Mouse (Mus musculus) layer of hippocampus, adult 11-12 months (tissue): ENCODE data around the gene Pgm5.
"Not testable (repeated sequence)": the region's sequence is repeated elsewhere in the genome, so short reads cannot be mapped to it uniquely, and the experiment has no call there.

Experiments used
- DNase-seq: peaks from one replicate; pipeline ENCODE4 v3.0.0; 2022; ENCODE audit warnings: low spot score

The Pgm5 gene

DNA sequence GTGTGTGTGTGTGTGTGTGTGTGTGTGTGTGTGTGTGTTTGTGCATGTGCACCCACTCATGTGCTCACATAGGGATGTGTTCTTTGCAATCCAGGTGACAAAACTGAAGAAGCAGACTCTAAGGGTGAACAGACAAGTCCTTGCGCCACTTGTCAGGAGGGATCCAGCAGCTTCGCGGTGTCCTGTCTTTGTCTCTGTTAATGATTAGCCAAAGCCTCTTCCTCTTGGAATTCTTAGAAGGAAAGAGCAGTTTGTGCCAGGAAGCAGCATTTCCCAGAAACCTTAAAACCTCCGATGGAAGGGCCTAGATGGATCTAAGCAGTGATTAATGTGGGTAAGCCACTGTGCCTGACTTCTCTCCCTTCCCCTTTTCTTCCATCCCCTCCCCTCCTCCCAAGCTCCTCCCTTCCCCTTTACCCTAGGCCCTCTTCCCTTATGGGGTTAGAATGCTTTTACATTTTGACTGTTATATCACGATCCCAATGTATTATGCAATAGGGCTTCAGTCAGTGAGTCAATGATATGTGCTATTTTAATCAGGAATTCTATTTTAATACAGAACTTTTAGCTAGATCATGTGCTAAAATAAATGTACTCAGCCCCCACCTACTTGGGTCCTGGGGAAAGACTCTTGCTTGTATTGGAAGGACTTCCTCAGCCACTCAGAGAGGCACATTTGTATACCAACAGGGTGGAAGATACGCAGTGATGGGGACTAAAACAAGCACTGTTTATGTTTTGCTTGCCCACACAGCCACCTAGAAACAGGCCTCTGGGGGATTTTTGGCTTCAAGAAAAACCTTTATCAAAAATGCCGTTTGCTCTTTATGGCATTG, 154.4 kb downstream of the Pgm5 start:
- no peak for DNase-seq

DNA sequence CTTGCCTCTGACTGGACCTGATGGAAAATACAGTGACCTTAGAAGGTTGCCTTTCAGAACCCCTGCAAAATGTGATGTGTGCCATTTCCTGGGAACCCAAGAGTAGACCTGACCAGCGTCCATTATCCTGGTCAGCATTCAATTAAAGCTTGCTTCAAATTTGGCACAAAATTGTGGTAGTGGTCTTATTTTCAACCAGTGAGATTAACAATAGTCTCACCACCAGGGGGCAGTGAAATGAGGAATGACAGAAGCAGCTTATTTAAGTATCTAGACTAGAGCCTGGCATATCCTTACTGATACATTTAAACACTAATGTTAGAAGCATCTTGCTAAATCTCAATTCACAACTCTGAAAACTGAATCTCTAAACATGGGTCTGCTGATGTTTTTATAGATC, 156.3 kb downstream of the Pgm5 start:
- peak; percentile 58 for DNase-seq

DNA sequence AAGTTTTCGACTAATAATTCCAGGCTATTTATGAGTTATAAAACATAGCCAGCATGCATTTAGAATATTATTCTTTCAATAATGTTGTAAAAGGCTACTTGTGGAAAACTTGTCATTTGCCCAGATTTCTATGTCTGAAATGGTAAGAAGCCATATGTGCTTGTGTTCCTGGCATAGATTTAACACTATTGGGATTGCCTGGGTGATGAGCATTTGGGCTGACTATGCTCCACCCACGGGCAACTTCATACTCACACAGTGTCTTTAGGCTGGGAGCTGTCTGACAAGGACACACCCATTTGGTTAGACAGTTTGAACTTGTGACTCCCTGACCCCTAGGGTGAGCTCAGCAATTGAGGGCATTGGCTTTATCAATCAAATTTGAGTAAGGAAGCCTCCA, 157.3 kb downstream of the Pgm5 start:
- DNase-seq, result peak; percentile 40

DNA sequence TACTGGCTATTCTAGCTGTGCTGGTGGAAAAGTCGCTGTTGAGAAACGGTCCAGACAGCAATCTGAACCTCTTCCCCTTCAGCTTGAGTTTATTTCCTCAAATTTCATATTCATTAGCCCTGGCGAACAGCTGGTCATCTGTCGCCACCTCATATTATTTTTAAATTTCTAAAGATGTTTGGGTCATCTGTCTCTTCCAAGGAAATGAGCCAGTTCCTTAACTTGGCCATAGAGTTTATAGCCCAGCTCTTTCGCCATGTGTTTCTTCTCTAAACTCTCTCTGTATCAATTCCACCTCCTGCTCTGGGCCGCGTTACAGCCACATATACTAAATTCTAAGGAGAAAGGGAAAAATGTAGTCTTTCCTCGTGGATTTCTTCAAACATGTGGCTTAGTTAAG, 158.0 kb downstream of the Pgm5 start:
- no peak for DNase-seq

DNA sequence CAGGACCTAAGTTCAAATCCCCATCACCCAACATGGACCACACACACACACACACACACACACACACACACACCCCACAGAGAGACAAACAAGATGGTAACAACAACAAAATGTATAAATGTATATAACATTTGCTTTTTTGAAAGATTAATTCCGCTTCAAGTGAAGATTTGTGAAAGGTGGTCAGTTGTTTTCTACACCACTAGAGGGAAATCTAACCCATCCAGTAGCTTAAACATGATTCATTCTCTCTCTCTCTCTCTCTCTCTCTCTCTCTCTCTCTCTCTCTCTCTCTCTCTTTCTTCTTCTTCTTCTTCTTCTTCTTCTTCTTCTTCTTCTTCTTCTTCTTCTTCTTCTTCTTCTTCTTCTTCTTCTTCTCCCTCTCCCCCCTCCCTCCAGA, 158.5 kb downstream of the Pgm5 start:
- not testable (repeated sequence) for DNase-seq

DNA sequence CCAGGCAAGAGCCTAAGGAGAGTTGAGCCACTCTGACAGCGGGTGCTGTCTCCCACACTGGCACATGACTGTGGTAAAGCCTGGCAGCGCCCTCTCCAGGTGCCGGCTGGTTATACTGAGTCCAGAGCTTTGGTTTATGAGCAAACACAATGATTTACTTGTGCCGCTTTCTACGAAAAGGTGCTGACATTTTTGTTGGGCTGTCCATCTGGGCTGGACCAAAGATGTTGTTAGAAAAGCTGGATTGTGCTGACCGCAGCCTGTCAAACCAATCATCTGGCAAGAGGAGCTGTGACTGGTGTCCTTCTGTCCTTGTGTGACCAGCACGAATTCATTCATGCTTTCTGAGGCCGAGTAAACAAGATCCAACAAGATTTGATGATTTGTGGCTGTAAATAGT, 159.9 kb downstream of the Pgm5 start:
- DNase-seq, result no peak

DNA sequence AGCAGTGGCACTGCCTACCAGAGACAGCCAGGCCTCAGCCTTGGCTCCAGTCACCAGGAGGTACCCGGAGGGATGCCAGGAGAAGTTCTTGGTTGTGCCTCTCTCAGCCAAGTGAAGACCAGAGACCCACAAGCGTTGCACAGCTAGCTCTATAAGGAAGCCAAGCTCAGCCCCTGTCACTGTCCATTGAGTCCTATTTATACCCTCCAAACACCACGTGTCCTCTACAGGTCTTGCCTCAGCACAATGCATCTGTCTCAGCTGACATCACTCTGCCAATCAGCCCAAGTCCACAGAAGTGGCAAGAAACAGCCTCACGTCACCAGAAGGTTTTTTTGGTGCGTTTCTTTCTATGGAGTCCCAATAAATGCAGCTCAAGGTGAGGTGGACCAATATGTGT, 161.0 kb downstream of the Pgm5 start:
- DNase-seq, result no peak

DNA sequence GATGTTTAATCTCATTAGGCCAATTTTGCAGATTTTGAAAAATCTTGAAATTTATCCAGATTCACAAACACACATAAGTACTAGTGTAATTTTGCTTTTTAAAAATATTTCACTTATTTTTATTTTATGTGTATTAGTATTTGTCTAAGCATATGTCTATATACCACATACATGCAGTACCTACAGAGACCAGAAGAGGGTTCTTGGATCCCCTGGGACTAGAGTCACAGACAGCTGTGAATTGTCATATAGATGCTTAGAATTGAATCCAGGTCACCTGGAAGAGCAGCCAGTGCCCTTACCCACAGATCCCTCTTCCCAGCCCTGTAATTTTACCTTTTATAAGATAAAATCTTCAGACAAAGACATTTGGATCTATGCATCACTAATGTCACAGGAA, 161.7 kb downstream of the Pgm5 start:
- DNase-seq, result no peak

DNA sequence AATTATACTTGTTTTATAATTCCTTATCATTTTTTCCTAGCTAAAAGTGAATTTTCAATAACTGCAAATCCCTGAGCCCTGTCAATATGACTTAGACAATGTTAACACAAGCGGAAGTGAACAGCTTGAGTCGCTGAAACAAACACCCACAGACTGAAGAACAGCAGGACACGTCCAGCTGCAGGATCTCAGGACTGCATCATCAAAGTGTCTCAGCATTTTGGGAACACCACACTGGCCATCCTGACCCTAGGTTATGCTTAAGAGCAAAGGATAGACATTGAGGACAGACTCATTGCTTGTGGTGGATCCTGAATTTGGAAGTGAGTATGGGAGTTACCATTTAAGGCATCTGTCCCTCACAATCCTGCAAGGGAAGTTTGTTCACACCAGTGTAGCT, 162.5 kb downstream of the Pgm5 start:
- no peak for DNase-seq

DNA sequence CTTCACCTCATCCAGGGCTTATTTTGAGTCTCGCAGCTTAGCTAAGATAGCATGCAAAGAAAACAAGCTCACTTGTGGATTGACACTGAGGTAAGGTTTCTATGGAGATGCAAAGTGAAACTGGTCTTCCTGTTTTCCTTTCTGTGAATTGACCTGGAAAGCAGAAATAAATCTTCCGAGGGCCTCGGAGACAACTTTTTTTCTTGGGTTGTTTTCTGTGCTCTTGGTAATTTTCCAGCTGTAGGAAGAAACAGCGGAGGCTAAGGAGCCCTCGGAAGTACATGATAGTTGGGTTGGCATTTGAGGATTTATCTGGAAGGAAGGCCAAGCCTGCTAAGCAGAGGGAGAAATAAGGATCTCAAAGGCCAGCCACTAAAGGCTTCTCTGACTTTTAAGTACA, 163.0 kb downstream of the Pgm5 start:
- DNase-seq, result no peak

DNA sequence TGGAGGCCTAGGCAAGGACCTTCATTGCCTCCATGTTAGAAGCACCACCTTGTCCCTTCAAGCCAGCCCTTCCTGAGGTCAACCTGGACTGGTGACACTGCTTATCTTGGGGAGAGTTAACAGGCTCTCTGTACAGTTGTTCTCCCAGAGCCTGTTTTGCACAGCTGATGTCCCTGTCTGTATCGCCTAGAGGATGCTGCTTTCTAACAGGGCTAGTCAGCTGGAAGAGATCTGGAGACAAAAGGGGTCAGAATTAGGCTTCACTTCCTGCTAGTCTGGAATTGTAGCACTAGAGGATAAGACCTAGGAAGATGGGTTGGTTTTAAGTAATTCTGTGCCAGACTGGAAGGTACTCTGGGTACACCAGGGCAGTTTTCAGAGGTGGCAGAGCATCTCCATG, 163.7 kb downstream of the Pgm5 start:
- DNase-seq, result no peak

DNA sequence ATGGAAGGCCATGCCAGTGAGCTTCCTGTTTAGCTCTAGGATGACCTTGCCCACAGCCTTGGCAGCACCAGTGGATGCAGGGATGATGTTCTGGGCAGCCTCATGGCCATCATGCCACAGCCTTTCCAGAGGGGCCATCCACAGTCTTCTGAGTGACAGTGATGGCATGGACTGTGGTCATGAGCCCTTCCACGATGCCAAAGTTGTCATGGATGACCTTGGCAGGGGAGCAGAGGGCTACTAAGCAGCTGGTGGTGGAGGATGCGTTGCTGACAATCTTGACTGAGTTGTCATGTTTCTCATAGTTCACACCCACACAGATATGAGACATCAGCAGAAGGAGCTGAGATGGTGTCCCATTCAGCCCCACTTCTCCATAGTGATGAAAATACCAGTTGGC, 169.0 kb downstream of the Pgm5 start:
- DNase-seq, result no peak

DNA sequence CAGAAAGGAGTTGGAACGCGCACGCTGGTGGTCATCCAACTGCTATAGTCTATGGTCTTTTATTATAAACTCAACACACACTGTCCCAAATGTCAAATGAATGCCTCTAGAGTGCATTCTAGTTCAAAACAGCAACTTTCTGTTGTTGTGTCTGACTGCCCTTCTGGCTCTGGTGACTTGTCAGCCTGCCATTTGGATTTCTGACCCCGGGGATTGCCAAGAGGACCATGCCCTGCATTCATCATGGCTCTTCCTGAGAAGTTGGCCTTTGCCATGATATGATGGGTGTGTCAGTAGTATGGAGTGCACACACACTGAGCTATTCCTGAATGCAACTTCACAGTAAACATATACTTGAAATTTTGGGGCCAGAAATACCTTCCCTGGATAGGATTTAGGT, 172.1 kb downstream of the Pgm5 start:
- no peak for DNase-seq

DNA sequence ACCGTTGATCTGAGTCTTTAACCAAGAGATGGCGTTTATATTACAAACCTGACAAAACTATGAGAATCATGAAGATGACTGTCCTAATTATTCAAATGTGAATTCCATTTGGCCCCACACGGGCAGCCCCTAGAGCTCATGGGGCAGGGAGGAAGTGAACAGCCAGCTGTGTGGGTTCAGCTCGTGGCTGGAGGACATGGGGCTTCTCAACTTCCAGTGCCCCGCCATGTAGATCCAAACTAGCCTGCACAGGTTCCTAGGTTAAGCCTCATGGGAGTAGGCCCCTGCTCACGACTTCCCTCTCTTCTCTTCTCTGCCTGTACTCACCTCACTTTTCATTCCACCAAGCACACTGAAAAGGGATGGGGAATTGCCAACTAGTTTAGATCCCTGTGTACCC, 173.3 kb downstream of the Pgm5 start:
- no peak for DNase-seq

DNA sequence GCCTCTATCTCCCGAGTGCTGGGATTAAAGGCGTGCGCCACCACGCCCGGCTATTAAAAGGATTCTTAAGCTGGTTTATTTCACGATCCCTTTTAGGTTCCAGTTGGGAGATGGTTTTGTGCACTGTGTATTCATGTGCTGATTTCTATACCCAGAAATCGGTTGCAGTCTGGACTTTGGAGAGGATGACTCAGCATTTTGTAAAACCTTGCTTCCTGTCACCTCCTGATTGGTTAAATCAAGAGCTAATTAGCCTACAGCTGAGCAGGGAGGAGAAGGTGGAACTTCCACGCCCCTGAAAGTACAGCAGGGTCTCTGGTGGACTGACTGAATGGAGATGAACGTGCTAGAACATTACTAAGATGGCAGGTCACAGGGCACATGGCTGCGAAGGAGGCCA, 175.2 kb downstream of the Pgm5 start:
- no peak for DNase-seq

DNA sequence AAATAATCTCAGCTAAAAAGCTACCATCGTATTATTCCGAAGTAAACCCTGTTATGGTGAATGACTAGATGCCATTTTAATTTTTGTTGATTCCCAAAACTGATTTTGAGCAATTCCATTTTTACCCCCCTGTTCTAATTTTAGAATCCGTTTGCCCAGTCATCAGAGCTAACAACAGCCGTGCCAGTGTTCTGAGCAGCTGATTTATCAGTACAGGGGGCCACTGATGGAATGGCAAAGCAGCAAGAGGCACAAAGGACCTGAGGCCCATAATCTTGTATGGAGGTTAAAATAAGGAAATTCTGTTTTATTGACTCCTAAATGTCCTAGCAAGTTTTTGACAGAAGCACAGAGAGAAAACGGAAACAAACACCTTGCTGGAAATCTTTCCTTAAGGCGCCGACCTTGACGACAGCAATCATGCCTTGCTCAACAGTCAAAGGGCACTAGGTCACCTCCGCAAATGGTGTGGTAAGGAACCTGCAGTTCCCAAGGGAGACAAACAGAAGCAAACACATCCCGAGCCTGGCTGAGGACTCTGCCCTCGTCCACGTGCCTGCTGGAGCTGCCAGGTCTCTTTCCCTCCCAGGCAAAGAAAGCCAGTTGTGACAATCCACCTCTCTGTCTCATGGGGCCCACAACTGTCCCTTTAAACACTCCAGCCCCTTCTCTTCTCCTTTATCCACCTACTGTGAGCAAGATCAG, 178.5 kb downstream of the Pgm5 start:
- no peak for DNase-seq

DNA sequence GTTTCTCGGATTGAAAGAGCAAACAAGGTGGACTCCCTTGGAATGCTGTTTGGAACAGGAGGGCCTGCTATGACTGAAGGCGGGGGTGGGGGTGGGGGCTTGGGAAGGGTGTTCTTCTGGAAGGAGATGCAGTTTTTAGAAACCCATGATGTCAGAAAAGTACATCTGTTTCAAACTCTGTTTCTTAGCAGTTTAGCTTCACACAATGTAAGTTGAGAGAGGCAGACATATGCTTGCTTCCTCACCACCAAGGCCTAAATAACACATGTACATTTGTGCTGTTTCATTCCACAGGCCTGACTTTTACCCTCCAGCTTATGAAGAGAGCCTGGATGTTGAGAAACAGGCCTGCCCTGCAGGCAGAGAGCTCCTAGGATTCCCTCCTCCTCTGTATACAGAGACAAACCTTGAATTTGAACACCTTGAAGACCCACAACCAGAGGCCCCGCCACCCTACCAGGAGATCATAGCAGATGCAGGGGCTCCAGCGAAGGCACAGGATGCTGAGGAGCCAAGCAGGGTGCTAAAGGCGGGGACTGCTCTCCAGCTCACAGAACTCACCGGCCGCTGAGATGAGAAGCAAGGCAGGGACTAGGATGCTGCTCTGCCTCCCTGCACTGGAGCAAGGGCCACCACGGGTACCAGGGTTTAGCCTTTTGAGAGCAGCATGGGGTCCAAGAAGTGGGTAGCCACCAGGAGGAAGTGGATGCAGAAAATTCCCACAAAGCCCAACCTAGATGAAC, 184.2 kb downstream of the Pgm5 start:
- DNase-seq, result no peak

DNA sequence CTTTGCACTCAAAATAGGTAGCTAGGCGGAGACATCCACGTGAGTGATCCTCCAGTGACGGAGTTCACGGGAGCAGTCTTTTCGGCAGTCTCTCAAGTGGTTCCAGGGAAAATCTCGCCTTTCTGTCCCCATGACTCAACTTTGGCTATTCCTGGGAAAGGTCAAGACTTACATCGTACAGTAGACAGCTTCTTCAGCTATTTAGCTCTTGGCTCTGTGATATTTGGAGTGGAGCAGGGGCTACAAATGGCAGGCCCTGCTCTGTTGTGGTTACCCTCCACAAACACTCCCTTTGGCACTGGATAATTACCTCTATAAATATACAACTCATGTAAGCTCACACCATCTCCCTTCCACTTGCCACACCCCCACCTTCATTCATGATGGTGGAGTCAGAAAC, 185.2 kb downstream of the Pgm5 start:
- no peak for DNase-seq

DNA sequence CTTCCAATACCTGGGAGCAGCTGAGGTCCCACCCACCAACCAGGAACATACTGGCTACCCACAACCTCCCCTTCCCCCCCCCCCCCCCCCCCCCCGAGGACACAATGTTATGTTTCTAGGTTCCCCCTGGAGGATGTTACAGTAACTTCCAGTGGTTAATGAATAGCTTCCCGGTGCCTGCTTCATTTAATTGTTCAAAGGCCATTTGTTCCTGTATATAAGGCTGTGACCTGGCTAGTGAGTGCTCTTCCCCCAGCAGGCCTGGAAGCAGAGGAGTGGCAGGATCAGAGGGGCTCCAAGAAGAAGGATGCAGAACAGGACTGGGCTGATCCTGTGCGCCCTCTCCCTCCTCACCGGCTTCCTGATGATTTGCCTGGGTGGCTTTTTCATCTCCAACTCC, 187.9 kb downstream of the Pgm5 start, which contains the start of gene Tmem252:
Tmem252 (plus strand) TSS at position 247 of the 400 bp plus-strand sequence.
- DNase-seq, result no peak

DNA sequence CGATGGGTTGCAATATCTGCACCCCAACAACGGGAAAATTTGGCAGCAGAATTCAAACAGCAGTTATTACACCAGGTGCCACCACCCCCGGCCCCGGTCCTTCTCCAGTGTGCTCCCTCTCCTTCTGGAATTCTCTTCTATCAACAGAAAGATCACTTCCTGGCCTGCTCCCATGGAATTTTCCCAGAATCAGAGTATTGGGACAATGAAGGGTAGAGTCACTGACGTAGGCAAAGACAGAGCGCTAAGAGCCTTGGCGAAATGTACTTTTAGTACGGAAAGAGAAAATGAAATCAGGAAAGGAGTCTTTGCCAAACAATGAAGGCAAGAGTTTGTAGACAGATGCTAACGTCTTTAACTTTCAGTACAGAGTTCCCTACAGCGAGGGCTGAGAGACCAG, 188.3 kb downstream of the Pgm5 start:
- no peak for DNase-seq

DNA sequence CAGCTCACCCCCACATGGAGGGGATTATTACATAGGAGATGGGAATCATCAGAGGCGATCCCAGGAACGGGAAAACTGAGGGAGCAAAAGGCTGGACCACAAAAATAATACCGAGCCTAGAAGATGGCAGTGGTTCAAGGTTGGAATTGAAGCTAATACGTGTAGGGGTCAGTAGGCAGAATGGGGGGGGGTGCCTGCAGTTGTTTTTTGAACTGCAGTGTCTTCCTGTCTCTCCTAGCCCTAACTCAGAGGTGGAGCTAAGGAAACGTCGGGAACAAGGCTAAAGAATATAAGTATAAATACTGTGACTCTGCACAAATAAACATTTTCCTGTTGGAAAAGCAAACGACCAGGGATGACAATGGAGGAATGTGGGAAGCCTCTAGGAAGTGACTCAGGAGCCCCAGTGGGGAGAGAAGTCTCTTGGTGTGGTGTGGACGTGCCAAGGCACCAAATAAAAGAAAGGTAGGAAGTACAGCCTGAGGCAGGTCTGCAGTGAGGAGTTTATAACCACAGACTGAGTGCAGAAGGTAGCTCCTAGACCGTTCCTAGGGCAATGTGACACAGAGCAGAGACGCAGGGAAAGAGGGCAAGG, 189.2 kb downstream of the Pgm5 start:
- DNase-seq, result no peak

DNA sequence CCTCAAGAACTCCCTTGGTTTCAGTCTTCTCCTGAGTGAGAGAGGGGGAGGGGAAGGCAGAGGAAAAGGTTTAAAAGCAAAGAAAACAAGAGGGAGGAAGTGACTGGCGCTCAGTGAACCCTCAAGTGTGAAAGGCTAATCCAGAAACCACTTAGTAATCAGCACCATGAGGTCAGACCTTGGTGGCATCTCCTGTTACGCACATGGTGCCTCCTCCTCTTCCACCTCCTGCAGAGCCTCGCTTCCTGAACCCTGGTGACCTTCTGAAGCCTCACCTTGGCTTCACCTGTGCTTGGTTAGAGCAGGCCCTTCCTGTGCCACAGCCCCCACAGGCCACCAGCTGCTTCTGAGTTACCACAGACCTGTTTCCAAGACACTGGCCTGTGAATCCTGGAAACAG, 190.1 kb downstream of the Pgm5 start:
- DNase-seq, result no peak

DNA sequence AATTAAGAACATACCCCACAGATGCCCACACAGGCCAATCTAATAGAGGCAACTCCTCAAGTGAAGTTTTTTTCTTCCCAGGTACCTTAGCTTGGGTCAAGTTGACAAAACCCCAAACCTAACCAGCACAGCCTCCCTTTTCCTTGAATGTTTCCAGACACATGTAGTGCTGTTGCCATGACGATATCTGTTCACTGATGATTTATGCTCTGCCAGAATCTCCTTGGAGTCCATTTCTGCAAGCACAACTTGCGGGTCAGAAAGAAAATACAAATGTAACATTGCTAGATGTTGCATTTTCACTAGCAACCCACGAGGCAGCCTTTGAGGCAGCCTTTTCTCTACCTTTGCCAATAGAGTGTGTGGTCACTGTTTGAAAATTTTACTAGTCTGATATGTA, 194.1 kb downstream of the Pgm5 start:
- DNase-seq, result no peak
